Mouse (Mus musculus) midbrain, embryonic 10.5 days (tissue): ENCODE results near the gene Frs2. TPM values are rescaled to one million over a fixed set of nuclear protein-coding genes. Genes with fewer than 3 reads are reported as not detected.
A peak's percentile ranks its signal among the peaks of the same experiment; 100 is the strongest.

Experiments used
- DNase-seq: peaks from one replicate; pipeline ENCODE4 v3.0.0-alpha.2; 2017; ENCODE audit warnings: low spot score
- H3K27ac ChIP-seq: fragments of 300-500 bp; sonication (generic); replicated peaks from 2 replicates; pipeline ENCODE4 v1.5.1; 2016; ENCODE audit warnings: mild to moderate bottlenecking
- H3K27me3 ChIP-seq: fragments of 300-500 bp; sonication (generic); 2 replicates; pipeline ENCODE4 v1.6.1; 2016; ENCODE audit warnings: low read depth, mild to moderate bottlenecking; ENCODE audit not compliant: poor library complexity, severe bottlenecking
- H3K36me3 ChIP-seq: fragments of 300-500 bp; sonication (generic); 2 replicates; pipeline ENCODE4 v1.6.1; 2016; ENCODE audit warnings: mild to moderate bottlenecking, moderate library complexity
- H3K4me1 ChIP-seq: fragments of 300-500 bp; sonication (generic); 2 replicates; pipeline ENCODE4 v1.6.1; 2016
- H3K4me3 ChIP-seq: fragments of 300-500 bp; sonication (generic); 2 replicates; pipeline ENCODE4 v1.5.1; 2016; ENCODE audit warnings: mild to moderate bottlenecking, moderate library complexity
- H3K9me3 ChIP-seq: fragments of 300-500 bp; sonication (generic); replicated peaks from 2 replicates; pipeline ENCODE4 v1.6.1; 2016; ENCODE audit warnings: mild to moderate bottlenecking
- WGBS: fragments of 180-500 bp; shearing (Covaris S2); methylation state at CpG from one replicate; pipeline ENCODE4 v1.1.7; 2016; 5-methylcytosine and 5-hydroxymethylcytosine counted together
- polyA plus RNA-seq: library from polyadenylated mRNA; unstranded; fragments of >200 nt; fragmentation: Nextera tagmentation; extraction: Ambion mirVana; gene quantifications from 2 replicates; pipeline ENCODE4 v1.2.1, GENCODE M21; 2016

Gene Frs2
- polyA plus RNA-seq: 16.0 and 21.1 TPM in 2 replicates

DNA sequence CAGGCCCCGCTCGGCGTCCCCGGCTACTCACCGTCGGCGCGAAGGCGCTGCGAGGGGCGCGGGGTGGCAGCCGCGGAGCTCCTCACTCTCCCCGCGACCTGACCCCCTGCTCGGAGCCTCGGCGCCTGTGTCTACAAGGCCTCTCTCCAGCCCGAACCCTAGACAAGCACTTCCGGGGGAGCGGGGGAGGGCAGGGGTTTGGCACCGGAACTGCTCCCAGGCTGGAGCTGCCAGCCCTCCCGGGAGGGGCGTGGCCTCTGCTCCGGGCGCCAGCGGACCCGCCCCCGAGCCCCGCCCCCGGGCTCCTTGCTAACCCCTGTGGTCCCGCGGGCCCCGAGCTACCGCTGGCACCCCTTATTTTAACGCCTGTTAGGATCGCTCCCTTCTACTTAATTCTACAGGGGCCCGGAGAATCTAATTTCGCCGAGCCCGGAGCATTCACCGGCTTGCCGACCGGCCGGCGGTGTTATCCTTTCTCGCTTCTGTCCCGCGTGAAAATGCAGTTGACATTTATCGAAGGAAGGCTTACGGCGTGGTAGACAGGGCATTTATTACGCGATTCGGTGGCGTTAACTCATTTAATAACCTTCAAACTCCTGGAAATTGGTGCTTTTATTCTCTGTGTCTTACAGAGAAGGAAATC is at the start of gene Frs2:
Gene Frs2, minus strand, starts transcription at position 174 of the 643 bp plus-strand sequence.
- Histone ChIP-seq H3K27me3 (peaks cover 22% of the 10 kb centered on the region), H3K36me3 (no peaks in the 10 kb centered on the region), H3K9me3 (no peaks in the 10 kb centered on the region), H3K4me3 (peak within 1 kb of the TSS; percentile 97), H3K4me1 (peaks cover 59% of the 10 kb centered on the region), H3K27ac (peak within 1 kb of the TSS; percentile 96)
- under 1% methylated on average over 57 of the region's 57 CpGs for WGBS
- DNase-seq: peak; percentile 97

DNA sequence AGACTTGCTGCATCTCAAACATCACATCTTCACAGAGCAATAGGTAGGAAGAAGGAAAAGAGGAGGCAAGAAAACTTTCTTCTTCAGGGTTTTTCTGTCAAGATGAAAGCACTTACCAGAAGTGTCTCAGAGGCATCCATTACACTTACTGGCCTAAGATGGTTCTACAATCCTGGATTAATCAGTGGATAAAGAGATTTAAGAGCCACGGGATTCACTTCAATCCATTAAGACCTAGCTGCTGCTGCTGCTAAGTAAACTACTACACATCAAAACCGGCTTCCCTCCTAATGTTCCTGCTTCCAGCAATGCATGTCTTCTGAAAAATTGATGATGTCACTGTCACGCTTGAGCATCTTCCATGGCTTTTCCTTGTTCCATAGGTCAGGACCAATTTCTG is 48.4 kb upstream of the Frs2 start:
- Histone ChIP-seq H3K4me1 (peaks cover 23% of the 10 kb centered on the region), H3K9me3 (no peaks in the 10 kb centered on the region), H3K27me3 (no peaks in the 10 kb centered on the region), H3K27ac (no peak overlapping the region), H3K36me3 (no peaks in the 10 kb centered on the region), H3K4me3 (no peak overlapping the region)
- WGBS: 85% methylated on average over 3 of the region's 3 CpGs
- no peak for DNase-seq

DNA sequence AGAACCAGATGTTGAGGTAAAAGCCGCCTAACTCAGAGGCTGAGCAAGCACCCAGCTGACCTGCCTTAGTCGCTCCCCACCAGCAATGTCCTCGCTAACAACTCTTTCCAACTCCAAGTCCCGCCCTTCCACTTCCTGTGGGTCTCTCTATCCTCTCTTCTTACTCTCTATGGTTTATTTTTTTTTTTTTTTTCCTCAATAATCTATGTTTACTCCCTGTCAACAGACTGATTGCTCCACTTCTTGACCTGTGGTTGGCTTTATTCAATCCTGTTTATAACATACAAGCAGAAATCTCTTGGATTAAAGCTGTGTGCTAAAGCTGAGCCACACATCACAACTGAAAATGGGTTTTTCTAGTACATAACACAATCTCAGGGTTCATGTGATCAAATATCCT is 47.4 kb upstream of the Frs2 start:
- DNase-seq: no peak
- Histone ChIP-seq H3K9me3 (no peaks in the 10 kb centered on the region), H3K36me3 (no peaks in the 10 kb centered on the region), H3K4me1 (peaks cover 23% of the 10 kb centered on the region), H3K27me3 (no peaks in the 10 kb centered on the region), H3K27ac (no peak overlapping the region), H3K4me3 (no peak overlapping the region)
- WGBS: 96% methylated on average over 4 of the region's 4 CpGs

DNA sequence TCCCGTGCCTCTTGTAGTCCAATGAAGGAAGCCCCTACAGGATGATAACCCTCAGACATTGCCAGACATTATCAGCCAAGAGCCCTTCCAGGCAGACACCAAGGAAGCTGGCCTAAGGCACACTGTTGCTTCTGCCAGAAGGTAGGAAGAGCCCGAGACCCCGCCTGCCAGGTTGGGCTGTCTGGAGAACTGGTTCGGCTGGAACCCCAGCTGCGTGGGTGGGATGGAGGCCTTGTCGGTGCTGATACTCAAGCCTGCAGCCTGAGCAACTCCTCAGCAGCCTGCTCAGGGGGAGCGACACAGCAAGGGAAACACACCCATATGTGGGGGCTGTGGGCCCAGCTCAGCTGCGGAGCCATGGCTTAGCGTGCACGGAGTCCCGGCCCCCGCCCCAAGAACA is 46.7 kb upstream of the Frs2 start:
- WGBS: 95% methylated on average over 12 of the region's 12 CpGs
- H3K4me3 ChIP-seq: no peak overlapping the region

DNA sequence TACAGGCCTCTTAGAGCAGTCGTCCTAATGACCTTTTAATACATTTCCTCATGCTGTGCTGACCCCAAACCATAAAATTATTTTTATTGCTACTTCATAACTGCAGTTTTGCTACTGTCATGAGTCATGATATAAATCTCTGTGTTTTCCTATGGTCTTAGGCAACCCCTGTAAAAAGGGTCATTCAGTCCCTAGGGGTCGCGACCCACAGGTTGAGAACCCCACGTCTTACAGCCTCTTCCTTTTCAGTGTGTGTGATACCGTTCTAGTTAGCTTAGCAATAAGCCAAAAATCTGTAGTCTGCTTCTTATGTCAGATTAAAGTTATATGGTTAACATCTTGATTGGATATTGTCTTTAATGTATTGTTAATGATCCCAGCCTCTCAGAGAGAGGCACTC is 45.0 kb upstream of the Frs2 start:
- H3K27me3 ChIP-seq: no peaks in the 10 kb centered on the region
- DNase-seq: no peak
- 83% methylated on average over 5 of the region's 5 CpGs for WGBS
- no peak overlapping the region for H3K4me3 ChIP-seq
- H3K9me3 ChIP-seq: no peaks in the 10 kb centered on the region
- H3K4me1 ChIP-seq: 0 out of 2 replicates have a peak, but pooled peaks cover 5% of the 10 kb centered on the region
- H3K27ac ChIP-seq: no peak overlapping the region
- no peaks in the 10 kb centered on the region for H3K36me3 ChIP-seq

More for the DNA sequence above, 46.7 kb upstream of the Frs2 start:
- peaks cover 18% of the 10 kb centered on the region for H3K4me1 ChIP-seq
- DNase-seq: no peak
- H3K9me3 ChIP-seq: no peaks in the 10 kb centered on the region
- H3K27me3 ChIP-seq: no peaks in the 10 kb centered on the region
- H3K27ac ChIP-seq: no peak overlapping the region
- H3K36me3 ChIP-seq: no peaks in the 10 kb centered on the region

DNA sequence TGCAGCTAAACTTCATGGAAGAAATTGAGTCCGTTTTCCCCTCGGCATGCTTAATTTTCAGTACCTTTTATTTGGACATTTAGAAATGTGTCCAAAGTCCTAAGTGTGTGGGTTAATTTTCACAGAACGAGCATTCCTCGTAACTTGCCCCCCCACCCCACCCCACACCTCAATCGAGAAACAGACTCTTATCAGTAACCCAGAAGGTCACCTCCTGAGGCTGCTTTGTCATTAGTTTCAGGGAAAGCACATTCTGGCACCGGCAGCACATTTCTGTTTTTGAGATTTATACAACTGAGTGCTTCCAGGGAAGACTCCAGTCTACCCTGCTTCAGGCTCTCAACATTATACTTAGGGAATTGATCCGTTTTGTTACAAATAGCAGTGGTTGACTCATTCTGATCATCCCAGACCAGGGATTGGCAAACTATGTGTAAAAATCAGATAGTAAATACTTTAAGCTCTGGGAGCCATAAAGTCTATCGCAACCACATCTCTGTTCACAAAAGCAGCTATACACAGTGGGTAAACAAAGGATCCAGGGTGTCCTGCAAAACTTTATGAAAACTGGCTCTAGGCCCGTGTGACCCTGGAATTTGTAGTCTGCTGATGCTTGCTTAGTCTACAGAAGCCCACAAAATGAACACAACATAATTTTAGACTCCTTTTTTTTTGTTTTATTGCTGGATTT is 37.2 kb upstream of the Frs2 start:
- WGBS: 78% methylated on average over 9 of the region's 9 CpGs
- Histone ChIP-seq H3K27ac (no peak overlapping the region), H3K9me3 (no peaks in the 10 kb centered on the region)

DNA sequence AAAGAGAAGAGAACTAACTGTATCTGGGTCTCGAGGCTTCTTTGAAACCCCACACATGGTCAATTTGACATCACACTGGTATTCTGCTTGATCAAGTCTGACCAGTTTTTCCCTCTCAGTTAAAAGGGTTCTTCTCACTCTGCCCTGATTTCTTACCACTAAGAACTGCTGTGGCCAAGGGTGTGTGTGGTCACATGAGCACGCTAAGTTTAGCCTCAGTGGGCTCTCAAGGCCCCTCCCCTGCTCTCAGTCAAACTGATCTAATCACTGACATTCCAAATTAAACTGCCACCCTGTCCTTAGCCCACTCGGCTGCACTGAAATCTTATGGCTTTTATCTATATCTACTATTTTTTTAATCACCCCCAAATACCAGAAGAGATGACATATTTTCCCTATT is 32.8 kb upstream of the Frs2 start:
- 65% methylated on average over 3 of the region's 3 CpGs for WGBS
- H3K27me3 ChIP-seq: no peaks in the 10 kb centered on the region
- no peak overlapping the region for H3K4me3 ChIP-seq
- H3K27ac ChIP-seq: no peak overlapping the region
- H3K36me3 ChIP-seq: no peaks in the 10 kb centered on the region
- H3K9me3 ChIP-seq: no peaks in the 10 kb centered on the region
- DNase-seq: no peak
- 0 out of 2 replicates have a peak, but pooled peaks cover 8% of the 10 kb centered on the region for H3K4me1 ChIP-seq

More for the DNA sequence above, 37.2 kb upstream of the Frs2 start:
- H3K27me3 ChIP-seq: no peaks in the 10 kb centered on the region
- no peak overlapping the region for H3K4me3 ChIP-seq
- no peaks in the 10 kb centered on the region for H3K36me3 ChIP-seq
- H3K4me1 ChIP-seq: 0 out of 2 replicates have a peak, but pooled peaks cover 11% of the 10 kb centered on the region
- DNase-seq: no peak

DNA sequence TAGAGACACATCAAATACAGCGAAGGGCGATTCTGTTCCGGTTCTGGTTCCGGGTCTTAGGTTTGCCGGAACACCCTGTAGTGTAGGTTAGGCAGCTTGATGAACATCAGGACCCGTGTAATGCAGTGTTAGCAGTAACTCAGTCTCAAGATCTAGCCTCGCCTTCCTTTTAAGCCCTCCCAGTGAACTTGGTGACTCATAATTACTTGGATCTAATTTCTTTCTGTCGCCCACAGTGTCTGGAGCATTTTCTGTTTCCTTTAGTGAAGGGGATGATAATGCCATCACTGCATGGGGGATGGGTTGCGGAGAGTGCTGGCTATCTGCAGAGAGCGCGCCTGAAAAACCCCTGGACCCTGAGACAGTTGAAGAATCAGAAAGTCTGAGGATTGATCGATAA is 26.3 kb upstream of the Frs2 start:
- H3K4me1 ChIP-seq: peaks cover 15% of the 10 kb centered on the region
- H3K4me3 ChIP-seq: no peak overlapping the region
- no peaks in the 10 kb centered on the region for H3K9me3 ChIP-seq
- no peak for DNase-seq
- H3K36me3 ChIP-seq: no peaks in the 10 kb centered on the region
- H3K27me3 ChIP-seq: no peaks in the 10 kb centered on the region
- 63% methylated on average over 12 of the region's 12 CpGs for WGBS
- H3K27ac ChIP-seq: peak overlapping the region; percentile 59; the same call in 1 of the 2 replicates

DNA sequence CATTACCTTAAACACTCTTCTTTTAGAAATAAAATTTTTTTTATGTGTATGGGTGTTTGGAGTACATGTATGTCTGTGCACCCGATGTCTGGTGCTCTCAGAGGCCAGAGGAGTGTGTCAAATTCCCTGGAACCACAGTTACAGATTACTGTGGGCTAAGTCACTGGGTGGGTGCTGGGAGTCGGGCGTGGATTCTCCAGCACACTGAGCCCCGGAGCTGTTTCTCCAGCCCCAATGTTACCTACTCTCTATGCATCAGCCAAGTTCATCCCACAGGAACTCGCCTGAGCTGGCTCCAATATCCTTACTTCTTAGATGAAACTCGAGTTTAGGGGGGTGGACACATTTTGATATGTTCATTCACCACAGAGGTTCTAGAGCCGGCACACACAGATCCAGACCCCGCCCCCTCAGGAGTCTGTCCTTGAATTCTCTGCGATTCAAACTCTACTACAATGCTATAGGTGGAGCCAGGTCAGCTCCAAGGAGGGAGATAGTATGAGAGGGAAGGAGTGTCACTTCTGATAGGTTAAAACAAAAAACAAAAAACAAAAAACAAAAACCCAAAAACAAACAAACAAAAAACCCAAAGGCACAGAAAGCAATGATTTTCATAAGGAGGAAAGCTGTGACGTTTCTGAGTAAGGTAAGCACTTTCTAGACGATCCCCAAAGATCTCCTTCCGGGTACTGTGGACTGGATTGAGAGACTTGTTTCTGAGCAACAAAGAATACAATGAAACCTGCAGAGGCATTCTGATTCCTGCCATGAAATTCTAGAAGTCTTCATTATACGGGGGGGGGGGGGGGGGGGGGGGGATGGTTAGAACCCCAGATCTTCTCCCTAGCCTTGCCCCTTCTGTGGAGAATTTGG is 25.5 kb upstream of the Frs2 start:
- H3K27me3 ChIP-seq: no peaks in the 10 kb centered on the region
- peak overlapping the region; percentile 59; the same call in 1 of the 2 replicates for H3K27ac ChIP-seq
- WGBS: 42% methylated on average over 13 of the region's 13 CpGs
- no peaks in the 10 kb centered on the region for H3K36me3 ChIP-seq
- H3K4me1 ChIP-seq: peaks cover 15% of the 10 kb centered on the region
- DNase-seq: no peak
- no peaks in the 10 kb centered on the region for H3K9me3 ChIP-seq
- H3K4me3 ChIP-seq: peak overlapping the region; percentile 14; the same call in 1 of the 2 replicates

DNA sequence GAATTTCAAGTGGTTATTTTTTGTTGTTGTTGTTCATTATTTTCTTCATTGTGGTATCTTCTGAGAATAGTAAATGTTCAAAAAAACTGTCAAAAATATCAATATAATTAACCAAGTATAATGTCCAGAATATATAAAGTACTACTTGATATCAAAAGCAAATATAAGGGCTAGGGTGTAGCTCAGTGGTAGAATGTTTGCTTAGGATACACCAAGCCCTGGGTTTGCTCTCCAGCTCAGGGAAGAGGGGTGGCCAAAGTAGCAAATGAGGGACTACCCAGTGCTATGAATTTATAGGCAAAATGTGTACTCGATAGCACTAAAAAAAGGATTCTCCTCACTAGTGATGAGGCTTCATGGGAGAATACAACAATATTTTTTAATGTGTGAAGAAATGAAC is 24.8 kb upstream of the Frs2 start:
- WGBS: 86% methylated on average over 1 of the region's 1 CpGs
- H3K9me3 ChIP-seq: no peaks in the 10 kb centered on the region
- H3K27ac ChIP-seq: no peak overlapping the region
- no peak overlapping the region for H3K4me3 ChIP-seq
- DNase-seq: no peak
- no peaks in the 10 kb centered on the region for H3K27me3 ChIP-seq
- H3K4me1 ChIP-seq: peaks cover 15% of the 10 kb centered on the region
- no peaks in the 10 kb centered on the region for H3K36me3 ChIP-seq

DNA sequence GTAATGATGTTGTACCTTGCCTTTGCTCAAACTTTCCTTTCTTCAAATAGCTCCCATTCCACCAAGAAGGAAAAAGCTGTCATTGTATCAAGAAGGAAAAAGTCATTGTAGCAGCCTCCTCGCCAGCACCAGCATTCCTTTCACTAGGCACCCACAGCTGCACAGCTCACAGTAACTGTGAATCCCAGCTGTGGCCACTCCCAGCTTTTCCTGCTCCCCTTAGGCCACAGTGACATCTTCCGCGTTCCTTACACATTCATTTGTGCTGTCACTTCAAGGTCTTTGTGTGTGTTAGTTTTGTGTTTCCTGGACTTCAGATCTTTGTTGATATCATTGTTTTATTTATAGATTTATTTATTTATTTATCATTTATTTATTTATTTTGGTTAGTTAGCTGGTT is 23.7 kb upstream of the Frs2 start:
- no peaks in the 10 kb centered on the region for H3K27me3 ChIP-seq
- no peak for DNase-seq
- WGBS: 52% methylated on average over 3 of the region's 3 CpGs

DNA sequence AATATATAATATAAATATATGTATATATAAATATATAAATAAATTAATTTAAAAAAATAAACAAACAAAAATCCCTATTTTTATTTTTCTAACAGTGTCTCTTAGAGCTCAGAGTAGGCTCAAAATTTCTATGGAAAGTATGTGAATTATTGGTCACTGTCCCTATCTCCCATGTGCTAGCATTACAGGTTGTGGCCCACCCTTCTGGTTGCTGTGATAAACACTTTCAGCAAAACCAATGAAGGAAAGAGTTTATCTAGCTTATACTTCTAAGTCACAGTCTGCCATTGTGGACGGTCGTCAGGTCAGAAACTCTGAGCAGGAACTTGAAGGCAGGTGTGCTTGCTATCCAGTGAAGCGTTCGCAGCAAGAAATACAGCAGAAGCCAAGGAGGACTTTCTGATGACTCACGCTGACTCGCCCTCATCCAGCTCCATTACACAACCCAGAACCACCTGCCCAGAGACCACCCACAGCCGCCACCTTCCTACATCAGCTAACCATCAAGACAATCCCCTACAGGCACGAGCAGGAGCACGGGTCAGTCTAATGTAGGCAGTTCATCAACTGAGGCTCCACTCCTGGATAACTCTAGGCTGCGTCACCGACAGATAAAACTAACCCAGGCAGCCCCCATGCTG is 18.6 kb upstream of the Frs2 start:
- no peak for DNase-seq
- H3K9me3 ChIP-seq: no peaks in the 10 kb centered on the region
- no peaks in the 10 kb centered on the region for H3K4me1 ChIP-seq
- no peak overlapping the region for H3K4me3 ChIP-seq
- H3K27ac ChIP-seq: no peak overlapping the region
- 91% methylated on average over 11 of the region's 11 CpGs for WGBS
- no peaks in the 10 kb centered on the region for H3K27me3 ChIP-seq
- no peaks in the 10 kb centered on the region for H3K36me3 ChIP-seq

More for the DNA sequence above, 23.7 kb upstream of the Frs2 start:
- H3K4me3 ChIP-seq: no peak overlapping the region
- H3K9me3 ChIP-seq: no peaks in the 10 kb centered on the region
- H3K27ac ChIP-seq: no peak overlapping the region
- no peaks in the 10 kb centered on the region for H3K36me3 ChIP-seq
- peaks cover 15% of the 10 kb centered on the region for H3K4me1 ChIP-seq
